Mouse (Mus musculus) bone marrow macrophage, adult 2 months (primary cell): ENCODE results near the gene Chst8. TPM values are rescaled to one million over a fixed set of nuclear protein-coding genes. Genes with fewer than 3 reads are reported as not detected.

Source experiments
- H3K27ac ChIP-seq: 2 replicates; pipeline ENCODE4 v1.5.1; 2012; ENCODE audit warnings: low read depth, low read length; ENCODE audit not compliant: insufficient read depth
- H3K4me1 ChIP-seq: 2 replicates; pipeline ENCODE4 v1.6.1; 2012; ENCODE audit warnings: low read length; ENCODE audit not compliant: control insufficient read depth, insufficient read depth
- H3K4me3 ChIP-seq: 2 replicates; pipeline ENCODE4 v1.5.1; 2012; ENCODE audit warnings: mild to moderate bottlenecking, low read length, moderate library complexity; ENCODE audit not compliant: insufficient read depth
- CTCF ChIP-seq: IDR thresholded peaks from 2 replicates; pipeline ENCODE4 v1.5.1; 2012; ENCODE audit warnings: low read depth, mild to moderate bottlenecking, low read length, moderate library complexity
- POLR2A ChIP-seq: IDR thresholded peaks from 2 replicates; pipeline ENCODE4 v1.6.1; 2012; ENCODE audit warnings: mild to moderate bottlenecking, low read depth, low read length, borderline replicate concordance
- polyA plus RNA-seq: library from polyadenylated mRNA; stranded (reverse); fragments of >200 nt; gene quantifications from 2 replicates; pipeline ENCODE4 v1.2.4, GENCODE M21; 2012; ENCODE audit not compliant: missing spikeins, insufficient read depth, insufficient read length

The Chst8 gene
- polyA plus RNA-seq = not detected in 2 replicates

GRCm38 (mm10) chr7:34812531-34813111 lies at the start of gene Chst8:
Gene Chst8 (minus strand): TSS chr7:34812711.
- TF ChIP-seq CTCF (no peak), POLR2A (no peak)
- Histone ChIP-seq H3K4me3 (peak within 1 kb of the TSS; percentile 38), H3K4me1 (no peaks in the 10 kb centered on the region), H3K27ac (no peak within 1 kb of the TSS)

- no peak overlapping the region for H3K4me3 ChIP-seq
- no peak overlapping the region for H3K27ac ChIP-seq
- TF ChIP-seq POLR2A (no peak), CTCF (no peak)
- no peaks in the 10 kb centered on the region for H3K4me1 ChIP-seq
Measured at GRCm38 (mm10) chr7:34858291-34858690, 45.8 kb upstream of the Chst8 start.

GRCm38 (mm10) chr7:34854781-34855352 lies 42.4 kb upstream of the Chst8 start:
- H3K27ac ChIP-seq = no peak overlapping the region
- no peaks in the 10 kb centered on the region for H3K4me1 ChIP-seq
- no peak for TF ChIP-seq POLR2A
- no peak for TF ChIP-seq CTCF
- H3K4me3 ChIP-seq = no peak overlapping the region

GRCm38 (mm10) chr7:34853393-34853792 lies 40.9 kb upstream of the Chst8 start:
- Histone ChIP-seq H3K4me1 (no peaks in the 10 kb centered on the region), H3K4me3 (no peak overlapping the region), H3K27ac (no peak overlapping the region)
- TF ChIP-seq POLR2A = no peak
- TF ChIP-seq CTCF = no peak

- H3K27ac ChIP-seq = no peak overlapping the region
- H3K4me1 ChIP-seq = no peaks in the 10 kb centered on the region
- H3K4me3 ChIP-seq = no peak overlapping the region
- TF ChIP-seq POLR2A (no peak), CTCF (no peak)
Measured at GRCm38 (mm10) chr7:34849660-34850059, 37.1 kb upstream of the Chst8 start.

- Histone ChIP-seq H3K4me1 (no peaks in the 10 kb centered on the region), H3K27ac (no peak overlapping the region), H3K4me3 (no peak overlapping the region)
- TF ChIP-seq CTCF (no peak), POLR2A (no peak)
Measured at GRCm38 (mm10) chr7:34848811-34849210, 36.3 kb upstream of the Chst8 start.

GRCm38 (mm10) chr7:34847900-34848299 lies 35.4 kb upstream of the Chst8 start:
- H3K4me3 ChIP-seq = no peak overlapping the region
- TF ChIP-seq POLR2A (no peak), CTCF (no peak)
- no peaks in the 10 kb centered on the region for H3K4me1 ChIP-seq
- no peak overlapping the region for H3K27ac ChIP-seq

- Histone ChIP-seq H3K4me3 (no peak overlapping the region), H3K4me1 (no peaks in the 10 kb centered on the region), H3K27ac (no peak overlapping the region)
- TF ChIP-seq CTCF (no peak), POLR2A (no peak)
Measured at GRCm38 (mm10) chr7:34847410-34847809, 34.9 kb upstream of the Chst8 start.

GRCm38 (mm10) chr7:34838749-34839148 lies 26.2 kb upstream of the Chst8 start:
- TF ChIP-seq POLR2A (no peak), CTCF (no peak)
- no peak overlapping the region for H3K27ac ChIP-seq
- H3K4me1 ChIP-seq = peaks cover 6% of the 10 kb centered on the region
- H3K4me3 ChIP-seq = no peak overlapping the region

GRCm38 (mm10) chr7:34838231-34838630 lies 25.7 kb upstream of the Chst8 start:
- Histone ChIP-seq H3K4me1 (peaks cover 6% of the 10 kb centered on the region), H3K27ac (no peak overlapping the region), H3K4me3 (no peak overlapping the region)
- TF ChIP-seq POLR2A (no peak), CTCF (no peak)
